Mouse (Mus musculus) ZHBTc4 (cell line): ENCODE results near the gene Cbfa2t3.

Experiments used
- DNase-seq: peaks from one replicate; pipeline ENCODE4 v3.0.0-alpha.2; 2011; ENCODE audit warnings: low read depth, low spot score

Cbfa2t3 gene

GRCm38 (mm10) chr8:122699005-122699492, at the start of gene Cbfa2t3:
TSS of gene Cbfa2t3 (minus strand) at chr8:122699109.
- DNase-seq: peak; percentile 11

- no peak for DNase-seq
These were observed 48.9 kb upstream of the Cbfa2t3 start for GRCm38 (mm10) chr8:122747825-122748224.

- no peak for DNase-seq
These were observed 47.5 kb upstream of the Cbfa2t3 start for GRCm38 (mm10) chr8:122746439-122746838.

GRCm38 (mm10) chr8:122745750-122746275, 46.9 kb upstream of the Cbfa2t3 start:
- no peak for DNase-seq

GRCm38 (mm10) chr8:122745022-122745749, 46.3 kb upstream of the Cbfa2t3 start:
- no peak for DNase-seq

GRCm38 (mm10) chr8:122742471-122742870, 43.6 kb upstream of the Cbfa2t3 start:
- no peak for DNase-seq

- DNase-seq: peak; percentile 56
These were observed 40.3 kb upstream of the Cbfa2t3 start for GRCm38 (mm10) chr8:122739102-122739725.

GRCm38 (mm10) chr8:122737886-122738285, 39.0 kb upstream of the Cbfa2t3 start:
- DNase-seq: no peak

GRCm38 (mm10) chr8:122737071-122737470, 38.2 kb upstream of the Cbfa2t3 start:
- DNase-seq: peak; percentile 59

GRCm38 (mm10) chr8:122736623-122737022, 37.7 kb upstream of the Cbfa2t3 start:
- no peak for DNase-seq

GRCm38 (mm10) chr8:122735542-122736473, 36.9 kb upstream of the Cbfa2t3 start:
- DNase-seq: no peak

- DNase-seq: no peak
These were observed 36.2 kb upstream of the Cbfa2t3 start for GRCm38 (mm10) chr8:122735110-122735509.

GRCm38 (mm10) chr8:122728630-122729029, 29.7 kb upstream of the Cbfa2t3 start:
- no peak for DNase-seq

GRCm38 (mm10) chr8:122727412-122727811, 28.5 kb upstream of the Cbfa2t3 start:
- DNase-seq: no peak

- DNase-seq: no peak
These were observed 27.9 kb upstream of the Cbfa2t3 start for GRCm38 (mm10) chr8:122726789-122727188.

GRCm38 (mm10) chr8:122725187-122725586, 26.3 kb upstream of the Cbfa2t3 start:
- no peak for DNase-seq

- DNase-seq: no peak
These were observed 22.1 kb upstream of the Cbfa2t3 start for GRCm38 (mm10) chr8:122720811-122721640.

GRCm38 (mm10) chr8:122720070-122720729, 21.3 kb upstream of the Cbfa2t3 start:
- no peak for DNase-seq

- DNase-seq: no peak
These were observed 20.7 kb upstream of the Cbfa2t3 start for GRCm38 (mm10) chr8:122719500-122720065.
